Mouse (Mus musculus): Measurements from ENCODE around the gene Hspb11.

GRCm38 (mm10) chr4:107213279-107214011 lies 39.9 kb upstream of the Hspb11 start:
- TF ChIP-seq POLR2A (IDR thresholded peaks at IDR 0.05; ENCODE audit: borderline replicate concordance, low read depth, low read length) = no peak
- TF ChIP-seq CTCF (IDR thresholded peaks at IDR 0.05; ENCODE audit: low read depth, low read length) = no peak

All from bone marrow macrophage, adult 2 months (primary cell).